Mouse (Mus musculus): ENCODE results near the gene Anapc15-ps.
A peak's percentile ranks its signal among the peaks of the same experiment; 100 is the strongest.

Anapc15-ps gene

DNA sequence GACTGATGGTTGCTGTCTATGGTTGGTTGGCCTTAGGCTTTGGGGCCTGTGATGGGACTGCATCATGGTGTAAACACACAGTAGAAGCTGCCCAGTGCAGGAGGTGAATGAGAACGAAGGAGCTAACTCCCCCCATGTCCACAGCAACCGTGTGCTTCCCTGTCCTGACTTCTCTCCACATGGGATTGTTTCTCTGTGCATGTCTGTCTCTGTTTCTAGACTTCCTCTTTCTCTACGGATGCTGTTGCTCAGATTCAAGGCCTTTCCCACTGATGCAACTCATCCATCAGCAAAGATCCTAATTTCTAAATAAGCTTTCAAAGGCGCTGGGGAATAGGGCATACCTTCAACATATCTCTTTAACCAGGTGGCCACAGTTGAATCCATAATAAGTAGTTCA, 3.4 kb downstream of the Anapc15-ps start:
- DNase-seq (ENCODE audit: extremely low spot score): no peak

DNA sequence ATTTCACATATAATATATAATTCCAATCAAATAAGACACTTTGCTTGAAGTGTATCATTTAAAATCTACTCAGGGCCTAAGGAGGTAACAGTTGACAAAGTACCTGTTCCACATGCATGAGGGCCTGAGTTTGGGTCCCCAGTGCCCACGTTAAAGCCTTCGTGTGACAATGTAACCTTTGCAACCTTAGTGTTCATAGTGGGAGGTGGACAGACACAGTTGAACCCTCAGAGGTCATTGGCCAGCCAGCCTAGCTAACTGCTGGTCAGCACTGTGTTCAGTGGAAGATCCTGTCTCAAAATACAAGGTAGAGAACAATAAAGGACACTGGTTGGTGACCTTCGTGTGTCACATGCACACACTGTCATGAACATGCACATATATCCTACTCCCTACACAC, 4.2 kb downstream of the Anapc15-ps start:
- no peak for DNase-seq (ENCODE audit: extremely low spot score)

DNA sequence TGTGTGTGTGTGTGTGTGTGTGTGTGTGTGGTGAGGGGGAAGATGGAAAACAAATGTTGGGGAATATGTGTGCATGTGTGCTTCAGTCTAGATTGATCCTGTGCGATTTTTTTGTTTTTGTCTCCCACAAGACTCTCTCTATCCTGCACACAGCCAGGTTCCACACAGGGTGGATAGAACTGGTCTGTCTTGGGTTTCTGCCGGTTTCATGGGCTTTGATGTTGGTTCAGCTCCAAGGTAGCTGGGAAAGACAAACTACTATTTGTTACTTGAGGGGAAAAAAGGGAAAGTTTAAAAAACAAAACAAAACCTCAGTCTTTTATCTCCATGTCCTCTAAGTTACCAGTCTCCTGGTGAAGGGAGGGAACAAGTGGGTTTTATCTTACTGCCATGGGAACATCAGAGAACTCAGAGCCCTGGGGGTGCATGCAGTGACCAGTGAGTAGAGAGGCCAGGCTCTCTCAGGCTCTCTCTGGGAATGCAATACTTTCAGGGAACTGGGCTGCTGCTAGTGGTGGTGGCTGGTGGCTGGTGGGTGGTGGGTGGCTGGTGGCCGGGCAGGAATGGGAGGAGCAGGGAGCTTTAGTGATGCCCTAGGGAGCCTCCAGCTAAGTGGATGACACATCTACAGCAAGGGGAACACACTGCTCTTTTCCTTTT, 5.8 kb downstream of the Anapc15-ps start:
- DNase-seq (ENCODE audit: extremely low spot score): no peak

DNA sequence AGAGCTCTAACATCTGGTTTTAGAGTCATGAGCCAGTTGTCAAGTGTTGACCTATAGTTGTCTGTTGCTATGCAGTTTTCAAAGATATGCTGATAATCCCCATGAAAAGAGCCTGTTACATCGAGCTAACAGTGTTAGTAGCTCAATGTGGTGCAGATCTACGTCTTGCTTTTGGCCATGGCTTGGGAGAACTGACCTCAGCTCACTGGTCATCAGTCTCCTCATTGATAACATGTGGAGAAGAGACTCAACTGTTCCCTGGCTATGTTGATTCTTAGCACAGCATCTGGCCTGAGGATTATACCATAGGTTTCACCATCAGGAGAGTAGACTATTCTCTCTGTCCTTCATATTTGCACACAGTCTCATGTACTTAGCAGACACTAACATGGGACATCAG, 6.5 kb downstream of the Anapc15-ps start:
- DNase-seq (ENCODE audit: extremely low spot score): no peak

DNA sequence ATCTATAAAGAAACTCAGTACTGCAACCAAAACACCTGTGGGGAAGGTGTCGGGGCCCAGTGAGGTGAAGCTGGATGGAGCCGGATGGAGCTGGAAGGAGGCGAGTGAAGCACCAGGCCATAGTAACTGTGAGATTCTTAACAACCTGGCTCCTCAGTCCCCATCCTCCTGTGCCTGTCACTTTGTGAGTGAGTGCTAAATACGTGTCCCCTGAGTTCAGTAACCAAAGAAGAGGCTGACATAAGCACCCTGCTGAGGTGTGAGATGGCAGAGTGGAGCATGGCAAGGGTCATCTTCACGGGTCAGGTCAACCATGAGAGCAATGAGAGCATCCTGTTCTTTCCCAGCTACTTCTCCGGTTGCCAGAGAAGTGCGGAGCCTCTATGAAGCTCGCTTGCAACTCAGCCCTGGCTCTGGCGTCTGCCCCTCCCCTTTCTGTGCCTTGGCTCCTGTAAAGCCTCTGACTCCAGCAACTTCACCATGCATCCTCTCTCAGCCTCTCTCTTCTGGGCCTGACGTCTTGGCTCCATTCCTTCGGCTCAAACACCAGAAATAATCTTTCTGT, 7.7 kb downstream of the Anapc15-ps start:
- DNase-seq (ENCODE audit: extremely low spot score): peak; percentile 39

DNA sequence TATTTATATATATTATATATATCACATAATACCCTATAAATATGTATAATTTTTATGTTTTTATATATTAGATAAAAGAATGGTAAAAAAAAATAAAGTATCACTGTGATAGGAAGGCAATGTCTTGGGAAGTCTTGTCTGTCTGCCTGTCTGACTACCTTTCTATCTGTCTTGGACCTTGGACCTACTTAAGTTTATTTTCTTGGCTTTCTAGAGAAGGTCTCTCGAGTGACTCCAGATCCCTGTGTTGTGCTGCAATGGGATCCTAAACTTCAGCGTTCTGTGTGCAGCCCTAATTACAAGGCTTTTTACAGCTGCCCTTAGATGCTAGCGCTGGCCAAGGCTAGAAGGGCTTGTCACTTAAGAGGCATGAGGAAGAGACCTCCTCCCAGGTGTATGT, 8.6 kb downstream of the Anapc15-ps start:
- no peak for DNase-seq (ENCODE audit: extremely low spot score)

DNA sequence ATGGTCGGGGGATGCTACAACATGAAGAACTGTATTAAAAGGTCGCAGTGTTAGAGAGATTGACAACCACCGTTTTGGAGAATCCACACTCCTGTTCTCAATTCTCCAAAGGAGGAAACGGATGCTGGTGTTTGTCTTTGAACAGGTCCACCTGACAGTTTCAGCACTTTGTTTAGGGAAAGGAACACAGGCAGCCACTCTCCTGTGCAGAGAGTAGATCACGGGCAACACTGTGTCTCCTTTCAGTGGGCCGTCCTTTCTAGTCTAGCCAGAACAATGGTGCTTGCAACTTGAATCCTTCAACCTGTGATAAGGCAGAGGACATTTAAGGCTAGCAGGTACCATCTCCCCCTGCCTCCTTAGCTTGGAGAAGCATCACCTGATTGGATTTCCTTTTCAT, 12.9 kb downstream of the Anapc15-ps start:
- no peak for DNase-seq (ENCODE audit: extremely low spot score)

DNA sequence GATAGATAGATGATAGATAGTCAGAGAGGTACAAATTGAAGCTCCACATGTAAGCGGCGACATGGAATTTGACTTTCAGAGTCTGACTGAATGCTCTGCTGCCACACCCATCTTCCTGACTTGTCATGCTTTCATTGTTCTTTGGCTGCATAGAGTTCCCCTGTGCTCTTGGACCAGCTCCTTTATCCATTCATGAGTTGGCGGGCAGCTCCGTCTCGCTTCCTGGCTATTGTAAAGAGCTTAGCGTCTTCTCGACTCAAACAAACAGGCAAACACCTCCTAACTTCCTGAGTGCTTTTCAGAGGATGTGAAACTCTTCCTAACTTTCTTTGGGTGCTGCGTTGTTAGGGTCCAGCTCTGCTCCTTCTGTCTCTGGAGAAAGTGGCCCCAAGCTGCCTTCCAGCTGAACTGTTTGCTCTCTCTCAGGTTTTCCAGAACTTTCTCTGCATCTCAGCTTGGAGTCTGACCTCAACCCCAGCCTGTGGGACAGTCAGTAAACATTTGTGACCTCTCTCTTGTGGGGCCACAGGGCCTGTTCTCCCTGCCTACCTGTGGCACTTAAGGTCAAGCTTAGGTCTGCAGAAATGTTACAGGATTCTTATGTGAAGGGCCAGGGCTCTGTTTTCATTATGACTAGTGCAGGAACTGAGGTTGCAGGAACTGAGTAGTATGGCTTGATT, 13.6 kb downstream of the Anapc15-ps start:
- DNase-seq (ENCODE audit: extremely low spot score): no peak

DNA sequence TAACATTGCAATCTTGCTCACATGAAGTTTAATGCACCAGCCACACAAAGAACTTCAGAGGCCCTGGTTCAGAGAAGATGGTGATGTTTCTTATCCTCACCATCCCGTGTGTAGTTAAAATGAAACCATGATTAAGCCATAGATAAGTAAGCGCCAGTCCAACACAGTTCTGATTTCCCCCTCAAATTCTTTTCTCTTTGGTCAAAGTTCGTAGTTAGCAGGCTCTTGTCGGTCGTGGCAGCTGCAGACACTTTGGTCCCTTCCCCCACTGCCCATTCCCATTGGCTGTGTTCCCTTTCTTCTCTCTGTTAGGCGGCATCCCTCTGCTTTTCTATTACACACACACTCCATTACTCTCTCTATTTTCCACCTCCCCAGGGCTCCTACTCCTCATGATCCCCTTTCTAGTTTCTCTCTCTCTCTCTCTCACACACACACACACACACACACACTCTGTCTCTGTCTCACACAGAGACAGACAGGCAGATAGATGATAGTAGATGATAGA, 14.4 kb downstream of the Anapc15-ps start:
- DNase-seq (ENCODE audit: extremely low spot score): no peak

DNA sequence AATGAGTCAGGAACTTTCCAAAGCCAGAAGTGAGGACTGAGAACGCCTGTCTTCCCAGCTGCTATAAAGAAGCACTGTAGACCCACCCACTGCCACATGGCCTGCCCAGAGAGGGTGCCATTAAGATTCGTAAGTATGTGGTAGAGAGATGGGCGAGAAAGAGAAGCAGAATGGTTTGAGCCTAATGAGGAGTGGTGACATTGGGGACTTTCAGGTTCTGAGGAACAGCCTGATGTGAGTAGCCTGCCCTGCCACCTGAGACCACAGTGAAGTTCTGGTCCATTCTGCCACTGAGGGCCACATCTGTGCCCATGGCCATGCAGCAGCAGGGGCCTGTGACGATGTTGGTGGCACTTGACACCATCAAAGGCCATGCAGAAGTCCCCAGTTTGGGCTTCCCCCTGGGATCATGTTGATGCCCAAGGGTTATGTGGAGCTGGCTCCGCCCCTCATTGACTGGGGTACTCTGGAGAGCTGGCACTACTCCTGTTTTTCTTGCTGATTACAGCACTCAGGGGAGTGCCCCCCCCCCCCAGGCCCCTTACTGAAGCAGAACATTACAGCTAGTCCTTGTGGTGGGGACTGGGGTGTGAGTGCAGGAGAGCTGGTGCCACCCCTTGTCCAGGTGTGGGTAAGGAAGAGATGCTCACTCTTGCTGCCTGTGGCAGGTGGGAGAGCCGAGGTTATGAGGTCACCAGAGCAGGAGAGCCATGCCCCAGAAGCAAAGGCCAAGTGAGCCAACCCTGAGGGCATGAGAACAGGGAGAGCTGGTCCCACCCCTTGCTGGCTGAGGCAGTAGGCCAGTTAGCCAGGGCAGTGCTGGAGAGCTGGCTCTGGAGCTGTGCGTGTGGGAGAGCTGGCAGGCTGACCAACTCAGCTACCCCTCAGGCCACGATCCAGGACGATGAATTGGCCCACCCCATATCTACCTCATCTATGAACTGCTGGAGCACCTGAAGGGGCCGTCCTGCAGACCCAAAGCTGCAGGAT, 16.7 kb downstream of the Anapc15-ps start:
- no peak for DNase-seq (ENCODE audit: extremely low spot score)

DNA sequence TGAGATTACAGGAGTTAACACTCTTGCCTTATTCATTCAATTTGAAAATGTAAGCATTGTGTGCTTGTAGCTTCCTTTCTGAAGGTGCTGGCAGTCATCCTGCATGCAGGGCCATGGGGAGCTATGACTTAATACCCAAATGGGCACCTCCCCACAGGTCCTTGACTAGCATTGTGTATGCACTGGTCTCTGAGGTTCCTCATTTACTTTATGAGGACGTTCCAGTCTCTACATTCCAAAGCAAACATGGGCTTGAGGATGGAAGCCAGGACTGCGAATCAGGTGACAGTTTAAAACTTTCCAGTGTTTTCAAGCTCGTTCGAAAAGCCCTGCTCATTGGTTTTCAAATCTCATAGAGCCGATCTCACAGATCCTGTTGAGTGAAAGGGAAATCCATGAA, 21.1 kb downstream of the Anapc15-ps start:
- DNase-seq (ENCODE audit: extremely low spot score): no peak

DNA sequence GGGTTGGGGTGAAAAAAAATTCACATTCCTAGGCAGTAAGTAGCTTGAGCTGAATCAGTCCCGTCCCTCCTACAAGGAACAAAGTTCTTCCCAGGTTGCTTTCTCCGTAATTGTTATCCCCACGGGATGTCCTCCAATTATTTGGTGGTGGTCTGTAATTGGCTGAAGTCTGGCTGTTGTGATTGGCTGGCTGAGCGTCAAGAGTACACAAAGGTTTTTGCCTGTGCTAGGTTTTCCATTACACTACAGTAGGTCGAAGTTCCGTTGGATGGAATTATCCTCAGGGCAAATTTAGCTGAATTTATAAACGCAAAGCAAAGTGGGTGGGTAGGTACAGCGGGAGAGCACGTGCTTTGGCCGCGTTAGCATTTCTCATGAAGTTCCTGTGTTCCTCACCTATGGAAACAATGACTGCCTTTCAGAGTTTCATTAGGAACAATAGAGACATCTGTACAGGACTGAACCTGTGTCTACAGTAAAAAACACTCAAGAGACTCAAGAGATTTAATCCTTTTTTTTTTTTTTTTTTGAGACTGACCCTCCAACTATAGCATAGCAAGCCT, 24.8 kb downstream of the Anapc15-ps start:
- no peak for DNase-seq (ENCODE audit: extremely low spot score)

DNA sequence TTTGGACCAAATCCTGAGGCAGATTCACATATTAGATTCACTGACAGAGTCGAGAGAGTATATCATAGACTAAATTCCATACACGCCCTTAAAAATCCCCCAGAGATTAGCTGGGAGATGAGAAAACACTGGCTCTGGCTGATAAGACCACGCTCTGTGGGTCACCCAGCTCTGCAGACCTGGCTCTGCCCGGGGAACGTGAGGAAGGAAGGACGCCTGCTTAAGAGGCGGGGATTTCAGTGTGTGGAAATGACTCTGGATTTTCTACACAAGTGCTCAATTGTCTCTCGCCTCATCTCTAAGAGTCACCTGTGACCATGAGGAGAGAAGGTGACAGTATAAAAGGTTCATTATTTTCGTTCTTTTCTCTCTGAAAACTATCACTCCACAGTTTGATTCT, 26.1 kb downstream of the Anapc15-ps start:
- no peak for DNase-seq (ENCODE audit: extremely low spot score)

DNA sequence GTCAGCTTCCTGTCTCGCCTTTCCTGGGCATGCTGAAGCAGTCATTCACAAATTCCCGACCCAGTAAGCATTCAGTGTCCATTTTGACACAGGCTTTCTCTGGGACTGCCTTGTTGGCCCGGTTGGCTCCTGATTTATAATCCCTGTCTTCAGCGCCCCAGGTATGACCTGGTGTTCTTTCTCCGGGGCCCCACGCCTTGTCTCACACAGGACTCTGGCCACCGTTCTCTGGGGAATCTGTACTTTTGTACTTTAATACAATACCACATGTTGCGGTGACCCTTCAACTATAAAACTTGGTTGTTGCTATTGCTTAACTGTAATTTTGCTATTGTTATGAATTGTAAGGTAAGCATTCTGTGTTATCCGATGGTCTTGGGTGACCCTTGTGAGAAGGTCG, 26.7 kb downstream of the Anapc15-ps start:
- no peak for DNase-seq (ENCODE audit: extremely low spot score)

DNA sequence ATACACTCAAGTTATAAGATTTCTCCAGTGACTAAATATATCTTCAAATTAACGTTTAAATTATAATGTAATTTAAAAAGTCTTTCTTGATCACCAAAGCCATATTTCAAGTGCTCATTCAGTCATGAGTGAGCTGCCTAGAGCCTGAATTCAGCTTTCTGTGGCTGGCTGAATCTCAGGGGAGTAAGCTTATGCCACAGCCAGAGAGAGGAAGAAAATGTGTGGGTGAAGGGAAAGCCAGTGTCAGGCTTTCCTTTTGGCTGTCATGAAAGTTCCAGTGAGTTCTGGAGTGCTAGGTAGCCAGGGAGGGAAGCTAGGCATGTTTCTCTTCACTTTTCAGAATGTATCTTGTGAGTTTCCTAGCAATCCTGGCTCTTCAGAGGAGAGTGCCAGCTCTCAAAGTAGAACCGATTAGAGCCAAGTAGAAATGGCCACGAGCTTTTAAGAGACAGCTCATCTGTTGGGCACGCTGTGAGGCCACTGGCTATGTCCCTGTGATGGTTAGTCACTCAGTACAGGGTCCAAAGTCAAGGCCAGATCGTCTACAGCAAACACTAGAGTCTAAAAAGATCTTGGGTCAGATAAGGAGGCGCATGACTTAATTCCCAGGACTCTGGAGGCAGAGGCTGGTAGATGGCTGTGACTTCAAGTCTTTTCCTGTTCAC, 29.4 kb downstream of the Anapc15-ps start:
- no peak for DNase-seq (ENCODE audit: extremely low spot score)

DNA sequence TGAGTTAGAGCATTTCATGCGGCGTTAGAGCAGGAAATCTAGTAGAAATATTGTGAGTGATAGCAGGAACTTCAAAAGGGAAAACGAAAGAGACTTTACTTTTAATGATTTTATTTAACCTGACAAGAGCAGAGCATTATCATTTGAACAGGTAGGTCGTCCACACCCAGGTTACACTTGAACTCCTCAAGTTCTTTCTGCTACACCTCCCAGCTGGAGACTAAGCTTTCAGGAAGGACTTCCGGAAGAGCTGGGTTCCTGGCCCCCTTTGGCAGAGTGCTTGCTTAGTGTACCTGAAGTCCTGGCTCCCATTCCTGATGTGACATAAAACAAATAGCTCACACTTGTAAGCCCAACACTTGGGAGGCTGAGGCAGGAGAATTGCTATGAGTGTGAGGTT, 30.2 kb downstream of the Anapc15-ps start:
- no peak for DNase-seq (ENCODE audit: extremely low spot score)

DNA sequence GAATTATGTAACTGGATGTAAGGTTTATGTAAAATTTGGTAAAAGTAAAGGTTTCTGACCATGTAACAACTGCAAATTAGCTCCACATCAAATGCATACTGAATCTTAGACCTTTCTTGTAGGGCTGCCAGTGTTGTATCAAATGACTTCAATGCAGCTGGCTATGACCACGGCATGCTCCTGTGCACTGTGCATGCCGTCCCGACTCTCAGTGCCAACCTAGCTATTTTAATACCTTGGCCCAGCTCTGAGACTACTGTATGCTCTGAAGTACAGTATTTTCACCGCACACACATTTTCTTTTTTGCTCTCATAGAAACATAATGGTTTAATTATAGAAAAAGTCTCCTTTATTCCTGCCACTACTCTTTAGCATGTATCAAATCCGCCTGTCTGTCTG, 31.9 kb downstream of the Anapc15-ps start:
- DNase-seq (ENCODE audit: extremely low spot score): no peak

DNA sequence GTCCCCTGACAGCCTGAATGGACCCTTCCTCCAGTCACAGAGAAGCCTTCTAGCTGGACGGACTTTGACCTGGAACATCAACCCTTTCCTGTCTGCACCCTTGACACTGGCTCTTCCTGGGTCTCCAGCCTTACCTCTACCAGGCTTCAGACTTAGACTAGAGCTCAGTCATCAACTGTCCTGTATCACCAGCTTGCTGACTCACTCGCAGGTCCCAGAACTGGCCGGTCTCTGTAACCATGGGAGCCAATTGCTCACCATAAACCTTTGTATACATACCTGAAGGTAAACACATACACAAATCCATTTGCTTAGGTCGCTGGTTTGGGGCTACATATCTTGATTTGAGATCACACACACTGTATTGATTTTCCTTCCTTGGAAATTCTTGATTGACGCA, 33.8 kb downstream of the Anapc15-ps start:
- no peak for DNase-seq (ENCODE audit: extremely low spot score)

DNA sequence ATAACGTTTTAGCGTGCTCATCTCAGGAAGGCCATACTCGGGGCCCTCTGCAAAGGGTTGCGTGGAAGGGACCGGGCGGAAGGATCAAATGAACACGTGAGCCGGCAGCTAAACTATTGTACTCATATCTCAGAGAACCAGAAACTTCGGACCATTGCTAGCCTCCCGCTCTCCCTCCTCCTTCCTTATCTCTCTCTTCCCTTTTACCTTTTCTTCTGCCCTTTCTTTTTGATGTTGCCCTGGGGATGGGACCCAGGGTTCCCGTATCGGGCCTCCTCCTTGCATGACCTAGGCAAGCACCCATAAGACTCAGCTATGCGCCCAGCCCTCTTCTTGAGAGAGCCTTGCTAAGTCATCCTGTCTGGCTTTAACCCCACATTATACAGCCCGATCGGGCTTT, 38.5 kb downstream of the Anapc15-ps start:
- DNase-seq (ENCODE audit: extremely low spot score): no peak

DNA sequence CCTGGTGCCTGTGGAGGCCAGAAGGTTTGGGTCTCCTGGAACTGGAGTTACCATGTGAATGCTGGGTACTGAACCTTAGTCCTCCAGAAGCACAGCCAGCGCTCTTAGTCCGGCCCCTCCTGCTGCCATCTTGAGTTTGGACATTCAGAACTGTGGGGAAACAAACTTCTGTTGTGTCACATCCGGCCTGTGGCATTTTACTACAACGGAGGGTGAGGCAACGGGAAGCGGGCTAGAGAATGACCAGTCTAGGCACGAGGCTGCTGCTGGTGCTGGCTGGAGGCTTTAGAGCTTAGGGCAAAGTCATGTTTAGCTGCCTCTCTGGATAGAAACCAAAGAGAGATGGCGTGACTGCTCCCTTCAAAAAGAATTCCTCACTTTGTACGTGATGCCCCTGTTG, 39.0 kb downstream of the Anapc15-ps start:
- no peak for DNase-seq (ENCODE audit: extremely low spot score)

DNA sequence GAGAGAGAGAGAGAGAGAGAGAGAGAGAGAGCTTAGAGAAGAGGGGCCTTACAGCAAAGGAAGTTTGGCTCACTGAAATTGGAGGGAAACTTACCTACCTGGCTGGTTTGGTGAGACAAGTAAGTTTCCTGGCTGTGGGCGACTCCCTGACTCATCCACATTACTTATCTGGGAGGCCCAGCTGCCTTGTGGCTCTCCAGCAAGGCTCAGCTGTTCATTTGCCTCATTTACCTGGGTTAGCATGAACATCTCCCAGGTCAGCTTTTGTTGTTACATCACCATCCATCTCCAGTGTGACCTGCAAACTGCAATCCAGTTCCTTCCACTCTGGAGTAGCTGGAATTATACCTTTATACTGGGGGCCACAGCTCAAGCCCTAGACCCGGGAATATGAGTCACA, 41.7 kb downstream of the Anapc15-ps start:
- no peak for DNase-seq (ENCODE audit: extremely low spot score)

Measured in embryo, embryonic 9.5 days (tissue).